Mouse (Mus musculus) liver, embryonic 16.5 days (tissue): ENCODE data around the gene Zfp148. TPM values are rescaled to one million over a fixed set of nuclear protein-coding genes. Genes with fewer than 3 reads are reported as not detected.

ENCODE experiments used
- ATAC-seq: fragments of 200-750 bp; cut with Nextera tagmentation; 2 replicates; pipeline ENCODE4 v1.8.0; 2017; ENCODE audit warnings: low read depth, mild to moderate bottlenecking, moderate number of reproducible peaks, moderate library complexity
- H3K27ac ChIP-seq: fragments of 300-500 bp; sonication (generic); 2 replicates; pipeline ENCODE4 v1.5.1; 2014; ENCODE audit warnings: mild to moderate bottlenecking, low read length
- H3K27me3 ChIP-seq: fragments of 300-500 bp; sonication (generic); 2 replicates; pipeline ENCODE4 v1.6.1; 2014; ENCODE audit warnings: low read depth, low read length, mixed read lengths; ENCODE audit not compliant: control insufficient read depth, insufficient read depth
- H3K36me3 ChIP-seq: fragments of 300-500 bp; sonication (generic); 2 replicates; pipeline ENCODE4 v1.6.1; 2014; ENCODE audit warnings: mild to moderate bottlenecking; ENCODE audit not compliant: control insufficient read depth, insufficient read depth
- H3K4me1 ChIP-seq: fragments of 300-500 bp; sonication (generic); 2 replicates; pipeline ENCODE4 v1.6.1; 2014; ENCODE audit warnings: low read depth, low read length, mixed read lengths; ENCODE audit not compliant: control insufficient read depth
- H3K4me2 ChIP-seq: fragments of 300-500 bp; sonication (generic); 2 replicates; pipeline ENCODE4 v1.6.1; 2014; ENCODE audit warnings: low read depth, low read length, mixed read lengths
- H3K4me3 ChIP-seq: fragments of 300-500 bp; sonication (generic); 2 replicates; pipeline ENCODE4 v1.5.1; 2014; ENCODE audit warnings: low read depth, mild to moderate bottlenecking, low read length
- H3K9ac ChIP-seq: fragments of 300-500 bp; sonication (generic); 2 replicates; pipeline ENCODE4 v1.6.1; 2014; ENCODE audit warnings: low read depth, low read length
- H3K9me3 ChIP-seq: fragments of 300-500 bp; sonication (generic); replicated peaks from 2 replicates; pipeline ENCODE4 v1.6.1; 2016; ENCODE audit warnings: low read length; ENCODE audit not compliant: control insufficient read depth
- WGBS: fragments of 180-500 bp; shearing (Covaris S2); extraction: QIAGEN DNeasy Blood & Tissue Kit; methylation state at CpG from one replicate; pipeline ENCODE4 v1.1.7; 2014; ENCODE audit not compliant: insufficient replicate concordance; 5-methylcytosine and 5-hydroxymethylcytosine counted together
- polyA plus RNA-seq: library from polyadenylated mRNA; unstranded; fragments of >200 nt; fragmentation: Nextera tagmentation; extraction: Ambion mirVana; gene quantifications from 2 replicates; pipeline ENCODE4 v1.2.1, GENCODE M21; 2015

Gene Zfp148
- polyA plus RNA-seq, 1 experiment from 2014 or later: 11.4 TPM

DNA sequence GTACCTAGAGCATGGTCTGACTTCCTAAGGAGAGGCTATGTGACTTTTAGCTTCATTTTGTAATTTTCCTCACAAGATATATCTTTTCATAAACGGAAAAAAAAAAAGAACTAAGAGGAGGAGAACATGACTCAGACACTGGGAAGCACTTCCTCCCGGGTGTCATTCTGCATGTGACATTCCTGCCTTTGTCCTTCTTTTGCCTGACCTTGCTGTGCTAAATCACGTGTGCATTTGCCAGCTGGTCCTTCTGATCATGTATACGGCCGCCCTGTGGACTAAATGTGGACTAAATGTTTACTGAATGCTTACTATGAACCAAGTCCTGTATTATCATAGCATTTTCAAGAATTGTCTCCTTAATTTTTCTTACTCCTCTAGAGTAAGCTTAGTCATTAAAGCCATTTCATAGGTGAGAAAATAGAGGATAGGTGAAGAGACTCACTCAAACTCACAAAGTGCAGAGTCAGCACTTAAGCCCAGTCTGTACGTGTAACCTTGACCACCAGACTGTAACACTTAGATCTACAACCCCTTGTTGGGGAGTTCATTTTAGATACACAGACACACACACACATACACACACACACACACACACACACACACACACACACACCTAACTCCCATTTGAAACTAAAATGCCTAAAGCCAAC is 139.4 kb downstream of the Zfp148 start:
- ATAC-seq: no peak
- Histone ChIP-seq H3K36me3 (no peaks in the 10 kb centered on the region), H3K9ac (no peak overlapping the region), H3K4me2 (no peak overlapping the region), H3K9me3 (no peaks in the 10 kb centered on the region), H3K4me1 (no peaks in the 10 kb centered on the region), H3K27me3 (peaks cover 6% of the 10 kb centered on the region; the same call in 1 of the 2 replicates), H3K4me3 (no peak overlapping the region), H3K27ac (no peak overlapping the region)
- 63% methylated on average over 6 of the region's 6 CpGs for WGBS

DNA sequence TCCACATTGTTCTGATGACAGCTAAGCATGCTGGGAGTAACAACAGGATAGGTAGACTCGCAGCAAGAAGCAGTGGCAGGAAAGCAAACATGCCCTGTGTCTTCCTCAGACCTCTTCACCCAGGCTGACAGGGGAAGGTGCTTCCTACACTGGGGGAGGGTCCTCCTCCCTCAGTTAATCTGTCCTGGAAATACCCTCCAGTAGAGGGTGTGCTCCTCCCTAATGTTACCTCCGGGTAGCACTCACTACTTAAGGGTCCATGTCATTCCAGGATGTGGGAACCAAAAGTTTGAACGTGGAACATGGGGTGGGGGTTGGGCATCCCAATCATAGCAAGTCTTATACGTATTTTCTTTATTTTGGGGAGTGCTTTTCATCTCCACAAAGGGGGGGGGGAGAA is 141.9 kb downstream of the Zfp148 start:
- WGBS: 42% methylated on average over 4 of the region's 4 CpGs
- H3K27ac ChIP-seq: no peak overlapping the region
- H3K9me3 ChIP-seq: no peaks in the 10 kb centered on the region
- no peaks in the 10 kb centered on the region for H3K4me1 ChIP-seq
- no peak overlapping the region for H3K4me3 ChIP-seq
- no peak for ATAC-seq
- H3K9ac ChIP-seq: no peak overlapping the region
- no peaks in the 10 kb centered on the region for H3K36me3 ChIP-seq
- H3K4me2 ChIP-seq: no peak overlapping the region
- H3K27me3 ChIP-seq: no peaks in the 10 kb centered on the region

DNA sequence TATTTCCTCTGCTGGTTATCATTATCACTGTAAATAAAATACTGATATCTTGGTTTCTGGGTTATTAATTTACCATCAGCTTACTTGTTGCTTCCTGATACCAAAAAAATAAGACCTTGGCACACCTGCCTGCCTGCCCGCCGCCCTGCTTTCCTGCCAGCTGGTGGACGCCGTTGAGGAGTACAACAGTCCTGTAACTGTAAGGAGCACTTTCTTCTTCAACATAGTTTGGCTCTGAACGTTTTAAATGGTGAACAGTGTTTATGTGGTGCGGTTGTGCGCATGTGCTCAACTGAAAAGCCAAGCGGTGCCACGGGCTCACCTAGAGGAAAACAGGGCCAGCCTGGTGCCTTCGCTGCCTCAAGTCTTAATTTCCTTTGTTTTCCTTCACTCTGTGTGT is 142.9 kb downstream of the Zfp148 start:
- Histone ChIP-seq H3K9me3 (no peaks in the 10 kb centered on the region), H3K27ac (no peak overlapping the region), H3K4me1 (no peaks in the 10 kb centered on the region), H3K4me2 (no peak overlapping the region), H3K4me3 (no peak overlapping the region), H3K9ac (no peak overlapping the region), H3K36me3 (no peaks in the 10 kb centered on the region), H3K27me3 (no peaks in the 10 kb centered on the region)
- WGBS: 67% methylated on average over 10 of the region's 10 CpGs
- ATAC-seq: no peak

DNA sequence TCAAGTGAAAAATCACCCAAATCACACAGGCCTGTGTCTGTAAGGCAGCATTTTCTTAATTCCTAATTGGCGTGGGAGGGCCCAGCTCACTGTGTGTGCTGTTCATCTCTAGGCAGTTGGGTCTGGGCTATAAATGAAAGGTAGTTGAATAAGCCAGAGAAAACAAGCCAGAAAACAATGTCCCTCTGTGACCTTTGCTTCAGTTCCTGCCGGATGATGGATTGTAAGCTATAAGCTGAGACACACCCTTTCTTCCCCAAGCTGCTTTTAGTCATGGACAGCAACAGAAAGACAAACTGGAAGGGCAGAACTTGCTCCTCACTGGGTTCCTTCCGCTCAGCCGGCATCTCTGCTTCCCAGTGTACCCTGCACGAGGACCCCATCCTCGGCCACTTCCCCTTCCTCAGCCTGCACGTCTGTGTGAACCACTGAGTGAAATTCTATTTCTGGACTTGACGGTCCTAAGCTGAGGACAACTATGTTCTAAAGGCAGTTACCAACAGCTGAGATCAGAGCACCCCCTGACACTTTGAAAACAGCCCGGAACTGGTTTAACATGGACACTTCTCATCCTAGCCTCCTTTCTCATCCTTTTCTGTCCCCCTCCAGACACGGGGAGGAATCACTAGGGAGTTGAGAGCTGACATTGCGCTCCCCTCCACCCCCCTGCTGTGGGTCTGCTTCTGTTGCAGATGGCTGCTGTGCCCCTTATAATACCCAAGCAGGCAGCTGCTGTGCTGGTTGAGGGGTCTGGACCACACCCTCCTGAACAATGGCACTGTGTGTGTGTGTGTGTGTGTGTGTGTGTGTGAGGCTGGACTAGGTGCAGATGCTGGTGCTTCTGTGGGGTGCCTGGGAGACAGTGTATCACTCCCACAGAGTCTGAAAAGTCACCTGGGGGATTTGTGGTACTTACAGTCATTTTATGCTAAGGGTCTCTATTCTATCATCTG is 149.1 kb downstream of the Zfp148 start:
- H3K9me3 ChIP-seq: no peaks in the 10 kb centered on the region
- H3K9ac ChIP-seq: no peak overlapping the region
- H3K4me2 ChIP-seq: no peak overlapping the region
- ATAC-seq: no peak
- no peaks in the 10 kb centered on the region for H3K27me3 ChIP-seq
- no peak overlapping the region for H3K27ac ChIP-seq
- no peaks in the 10 kb centered on the region for H3K36me3 ChIP-seq
- 47% methylated on average over 11 of the region's 11 CpGs for WGBS
- H3K4me1 ChIP-seq: no peaks in the 10 kb centered on the region
- H3K4me3 ChIP-seq: no peak overlapping the region

DNA sequence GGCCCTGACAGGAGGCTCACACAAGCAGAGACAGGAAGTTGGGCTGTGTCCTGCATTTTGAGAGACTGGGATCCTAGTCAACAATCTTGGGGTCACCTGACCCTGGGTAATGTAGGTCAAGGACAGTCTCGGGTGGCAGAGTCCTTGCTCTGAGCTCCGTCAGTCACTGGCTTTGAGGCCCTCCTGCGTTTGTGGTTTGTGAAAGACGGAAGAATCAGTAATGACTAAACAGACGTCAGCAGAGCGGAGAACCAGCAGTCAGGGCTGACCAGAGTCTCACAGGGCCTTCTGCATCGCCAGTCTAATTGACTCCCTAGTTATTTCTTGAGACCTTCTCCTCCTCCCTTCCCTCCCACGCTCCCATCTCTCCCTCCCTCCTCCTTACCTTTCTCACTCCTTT is 150.5 kb downstream of the Zfp148 start:
- H3K9ac ChIP-seq: no peak overlapping the region
- H3K4me3 ChIP-seq: no peak overlapping the region
- H3K36me3 ChIP-seq: no peaks in the 10 kb centered on the region
- no peaks in the 10 kb centered on the region for H3K4me1 ChIP-seq
- WGBS: 41% methylated on average over 8 of the region's 8 CpGs
- no peak overlapping the region for H3K4me2 ChIP-seq
- no peaks in the 10 kb centered on the region for H3K9me3 ChIP-seq
- no peaks in the 10 kb centered on the region for H3K27me3 ChIP-seq
- ATAC-seq: no peak
- no peak overlapping the region for H3K27ac ChIP-seq

DNA sequence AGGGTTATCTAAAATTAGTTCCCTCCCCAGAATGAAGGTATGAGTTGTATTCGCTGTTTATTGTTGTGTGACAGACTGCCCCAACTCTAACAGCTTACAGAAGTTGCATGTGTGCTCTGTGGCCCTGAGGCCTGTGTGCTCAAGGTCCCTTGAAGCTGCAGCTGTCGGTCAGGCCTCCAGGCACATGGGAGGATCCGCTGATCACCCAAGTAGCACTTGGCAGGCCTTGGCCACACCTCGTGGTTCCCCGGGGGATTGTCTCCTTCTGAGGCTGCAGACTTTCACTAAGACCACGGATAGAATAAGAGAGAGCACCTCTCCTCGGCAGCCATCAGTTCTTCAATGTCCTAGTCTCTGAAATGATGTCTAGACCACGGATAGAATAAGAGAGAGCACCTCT is 155.8 kb downstream of the Zfp148 start:
- H3K27ac ChIP-seq: no peak overlapping the region
- H3K36me3 ChIP-seq: no peaks in the 10 kb centered on the region
- WGBS: 52% methylated on average over 8 of the region's 8 CpGs
- no peaks in the 10 kb centered on the region for H3K4me1 ChIP-seq
- no peak overlapping the region for H3K4me3 ChIP-seq
- ATAC-seq: no peak
- H3K27me3 ChIP-seq: no peaks in the 10 kb centered on the region
- no peak overlapping the region for H3K9ac ChIP-seq
- no peak overlapping the region for H3K4me2 ChIP-seq
- H3K9me3 ChIP-seq: no peaks in the 10 kb centered on the region

DNA sequence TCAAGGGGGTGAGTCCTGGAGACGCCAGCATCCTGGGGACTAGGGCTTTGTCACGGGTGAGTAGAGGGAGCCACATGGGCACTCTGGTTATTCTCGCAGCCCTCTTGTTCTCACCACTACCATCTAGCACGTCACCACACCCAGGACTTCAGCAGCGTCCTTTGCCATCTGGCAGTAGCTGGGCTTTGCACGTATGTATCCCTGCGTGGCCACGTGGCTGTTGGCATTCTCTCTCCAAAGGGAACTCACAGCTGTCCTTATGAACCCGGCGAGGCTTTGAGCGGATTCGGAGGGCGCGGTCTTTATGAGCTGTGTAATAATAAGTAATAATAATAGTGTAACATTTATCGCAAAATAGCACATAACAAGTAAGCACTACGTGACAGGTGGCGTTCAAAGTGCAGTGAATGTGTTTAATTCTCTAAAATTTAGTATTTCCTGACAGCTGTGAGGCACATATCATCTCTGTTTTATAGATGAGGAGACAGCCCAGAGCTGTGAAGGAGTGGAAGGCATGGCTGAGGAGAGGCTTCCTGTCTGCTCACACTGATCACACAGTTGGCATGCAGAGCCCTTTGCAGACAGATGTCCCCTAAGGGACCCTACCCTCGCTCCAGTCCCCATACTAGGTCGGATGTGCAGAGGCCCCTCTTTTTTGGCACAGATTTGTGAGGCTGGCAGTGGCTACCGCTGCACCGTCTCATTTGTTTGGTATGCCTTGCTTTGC is 157.0 kb downstream of the Zfp148 start:
- Histone ChIP-seq H3K27me3 (no peaks in the 10 kb centered on the region), H3K36me3 (no peaks in the 10 kb centered on the region), H3K4me2 (no peak overlapping the region), H3K27ac (no peak overlapping the region), H3K9me3 (no peaks in the 10 kb centered on the region), H3K4me3 (no peak overlapping the region), H3K4me1 (no peaks in the 10 kb centered on the region), H3K9ac (no peak overlapping the region)
- 72% methylated on average over 21 of the region's 21 CpGs for WGBS
- no peak for ATAC-seq

DNA sequence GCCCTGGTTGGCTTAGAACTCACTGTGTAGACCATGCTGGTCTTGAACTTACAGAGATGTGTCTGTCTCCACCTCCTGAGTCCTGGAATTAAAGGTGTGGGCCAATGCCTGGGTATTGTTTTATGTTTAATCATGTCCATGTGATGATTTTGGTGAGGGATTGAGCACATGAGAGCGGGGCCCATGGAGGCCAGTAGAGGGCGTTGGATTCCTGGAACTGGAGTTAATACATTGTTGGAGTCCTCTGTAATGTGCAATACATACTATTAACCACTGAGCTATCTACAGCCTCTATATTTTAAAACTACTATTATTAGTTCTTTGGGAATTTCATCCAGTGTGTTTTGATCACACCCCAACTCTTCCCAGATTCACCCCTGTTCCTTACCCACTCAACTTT is 163.7 kb downstream of the Zfp148 start:
- 72% methylated on average over 2 of the region's 2 CpGs for WGBS
- H3K4me2 ChIP-seq: no peak overlapping the region
- no peaks in the 10 kb centered on the region for H3K36me3 ChIP-seq
- H3K4me3 ChIP-seq: no peak overlapping the region
- H3K9ac ChIP-seq: no peak overlapping the region
- no peak overlapping the region for H3K27ac ChIP-seq
- no peak for ATAC-seq
- no peaks in the 10 kb centered on the region for H3K4me1 ChIP-seq
- no peaks in the 10 kb centered on the region for H3K9me3 ChIP-seq
- H3K27me3 ChIP-seq: no peaks in the 10 kb centered on the region
